Mouse (Mus musculus) olfactory bulb, adult 2 months (tissue): ENCODE data around the gene Mlst8. TPM values are rescaled to one million over a fixed set of nuclear protein-coding genes. Genes with fewer than 3 reads are reported as not detected.

Experiments used
- H3K27ac ChIP-seq: fragments of 200-500 bp; 2 replicates; pipeline ENCODE4 v1.5.1; 2012; ENCODE audit warnings: low read depth, low read length; ENCODE audit not compliant: insufficient read depth
- H3K4me1 ChIP-seq: fragments of 200-500 bp; 2 replicates; pipeline ENCODE4 v1.6.1; 2012; ENCODE audit warnings: low read length; ENCODE audit not compliant: control insufficient read depth, insufficient read depth
- H3K4me3 ChIP-seq: fragments of 200-500 bp; 2 replicates; pipeline ENCODE4 v1.5.1; 2012; ENCODE audit warnings: mild to moderate bottlenecking, low read depth, low read length, moderate library complexity; ENCODE audit not compliant: insufficient read depth
- CTCF ChIP-seq: fragments of 200-500 bp; IDR thresholded peaks from 2 replicates; pipeline ENCODE4 v1.5.1; 2012; ENCODE audit warnings: low read depth, mild to moderate bottlenecking, low read length, moderate library complexity; ENCODE audit not compliant: insufficient read depth
- POLR2A ChIP-seq: fragments of 200-500 bp; IDR thresholded peaks from 2 replicates; pipeline ENCODE4 v1.6.1; 2012; ENCODE audit warnings: mild to moderate bottlenecking, low read depth, low read length, moderate library complexity; ENCODE audit not compliant: insufficient read depth
- WGBS: fragments of 180-500 bp; shearing (Covaris S2); methylation state at CpG from one replicate; pipeline ENCODE4 v1.1.7; 2018; 5-methylcytosine and 5-hydroxymethylcytosine counted together
- polyA plus RNA-seq: library from polyadenylated mRNA; stranded (reverse); fragments of >200 nt; gene quantifications from 2 replicates; pipeline ENCODE4 v1.2.4, GENCODE M21; 2012; ENCODE audit warnings: low replicate concordance; ENCODE audit not compliant: missing spikeins, insufficient read depth, insufficient read length

Gene Mlst8
- polyA plus RNA-seq, 1 experiment, result not detected

GRCm38 (mm10) chr17:24454756-24455522, 23.9 kb downstream of the Mlst8 start:
- Histone ChIP-seq H3K4me3 (peak overlapping the region; percentile 79), H3K4me1 (no peaks in the 10 kb centered on the region), H3K27ac (peak overlapping the region; percentile 91)
- under 1% methylated on average over 67 of the region's 67 CpGs for WGBS
- no peak for TF ChIP-seq CTCF
- TF ChIP-seq POLR2A, result peak; percentile 85

- WGBS, result 2% methylated on average over 14 of the region's 14 CpGs
- TF ChIP-seq POLR2A (no peak), CTCF (no peak)
- no peaks in the 10 kb centered on the region for H3K4me1 ChIP-seq
- peak overlapping the region; percentile 91 for H3K27ac ChIP-seq
- peak overlapping the region; percentile 79 for H3K4me3 ChIP-seq
Measured at GRCm38 (mm10) chr17:24454218-24454755, 24.6 kb downstream of the Mlst8 start.

GRCm38 (mm10) chr17:24453372-24453771, 25.5 kb downstream of the Mlst8 start:
- H3K4me3 ChIP-seq, result no peak overlapping the region
- 68% methylated on average over 2 of the region's 2 CpGs for WGBS
- no peaks in the 10 kb centered on the region for H3K4me1 ChIP-seq
- TF ChIP-seq POLR2A, result no peak
- TF ChIP-seq CTCF, result no peak
- H3K27ac ChIP-seq, result no peak overlapping the region

- no peak for TF ChIP-seq CTCF
- WGBS, result 96% methylated on average over 6 of the region's 6 CpGs
- H3K27ac ChIP-seq, result no peak overlapping the region
Measured at GRCm38 (mm10) chr17:24451220-24451619, 27.7 kb downstream of the Mlst8 start.

GRCm38 (mm10) chr17:24449507-24449906, 29.4 kb downstream of the Mlst8 start:
- 95% methylated on average over 6 of the region's 6 CpGs for WGBS
- Histone ChIP-seq H3K4me3 (no peak overlapping the region), H3K27ac (no peak overlapping the region), H3K4me1 (no peaks in the 10 kb centered on the region)
- TF ChIP-seq POLR2A (no peak), CTCF (no peak)

More at GRCm38 (mm10) chr17:24451220-24451619, 27.7 kb downstream of the Mlst8 start:
- no peaks in the 10 kb centered on the region for H3K4me1 ChIP-seq
- H3K4me3 ChIP-seq, result no peak overlapping the region

- WGBS, result 86% methylated on average over 8 of the region's 8 CpGs
- TF ChIP-seq POLR2A (no peak), CTCF (no peak)
- no peak overlapping the region for H3K4me3 ChIP-seq
- H3K4me1 ChIP-seq, result no peaks in the 10 kb centered on the region
- H3K27ac ChIP-seq, result no peak overlapping the region
Measured at GRCm38 (mm10) chr17:24446590-24446989, 32.3 kb downstream of the Mlst8 start.

- 81% methylated on average over 4 of the region's 4 CpGs for WGBS
- Histone ChIP-seq H3K4me1 (no peaks in the 10 kb centered on the region), H3K27ac (no peak overlapping the region), H3K4me3 (no peak overlapping the region)
- TF ChIP-seq POLR2A, result no peak
- TF ChIP-seq CTCF, result no peak
Measured at GRCm38 (mm10) chr17:24443409-24443808, 35.5 kb downstream of the Mlst8 start.

- WGBS, result 67% methylated on average over 7 of the region's 7 CpGs
- Histone ChIP-seq H3K4me3 (no peak within 1 kb of the TSS), H3K27ac (no peak within 1 kb of the TSS), H3K4me1 (no peaks in the 10 kb centered on the region)
- TF ChIP-seq CTCF (no peak), POLR2A (no peak)
Measured at GRCm38 (mm10) chr17:24442632-24443155, 36.2 kb downstream of the Mlst8 start, which contains the start of gene Dnase1l2. Gene Dnase1l2, minus strand, starts transcription at chr17:24443105.

- Histone ChIP-seq H3K4me3 (no peak overlapping the region), H3K27ac (no peak overlapping the region), H3K4me1 (no peaks in the 10 kb centered on the region)
- 90% methylated on average over 14 of the region's 14 CpGs for WGBS
- TF ChIP-seq CTCF (no peak), POLR2A (no peak)
Measured at GRCm38 (mm10) chr17:24442107-24442506, 36.8 kb downstream of the Mlst8 start.
